Mouse (Mus musculus): ENCODE data around the gene Pctp. TPM values are rescaled to one million over a fixed set of nuclear protein-coding genes. Genes with fewer than 3 reads are reported as not detected.

Pctp gene
- 2.3 and 5.1 TPM in 2 replicates for polyA plus RNA-seq (2012; rRNA removed; ENCODE audit: low replicate concordance)

DNA sequence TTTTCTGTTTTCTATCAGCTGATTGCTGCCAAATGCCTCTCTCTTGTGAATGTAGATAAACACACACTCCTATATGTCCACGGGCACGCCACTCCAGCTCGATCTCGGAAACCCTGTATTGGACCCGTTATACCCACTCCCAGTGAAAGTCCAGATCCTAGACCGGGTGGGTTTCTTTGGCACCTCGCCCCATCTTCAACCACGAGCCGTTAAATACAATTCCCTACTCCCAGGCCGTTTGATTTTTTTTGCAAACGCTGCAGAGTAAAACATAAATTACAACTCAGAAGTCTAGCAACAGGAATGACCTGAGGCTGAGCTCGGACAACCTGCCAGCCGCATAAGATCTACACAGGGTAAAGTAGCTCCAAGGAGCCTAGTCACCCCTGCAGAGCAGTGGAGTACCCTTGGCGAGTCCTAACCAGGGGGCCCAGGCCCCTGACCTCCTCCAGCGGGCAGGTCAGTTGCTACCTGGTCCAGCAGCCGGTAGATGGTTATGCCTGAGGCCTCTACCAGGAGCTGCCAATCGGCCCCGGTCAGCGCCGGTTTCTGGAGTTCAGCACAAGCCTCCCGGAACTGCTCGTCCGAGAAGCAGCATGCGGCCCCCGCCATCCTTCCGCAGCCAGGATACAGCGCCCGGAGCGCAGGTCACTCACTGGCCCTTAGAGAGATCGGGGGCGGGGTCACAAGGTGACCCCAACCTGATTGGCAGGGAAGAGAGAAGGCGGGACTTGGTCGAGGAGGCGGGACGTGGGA is at the start of gene Pctp:
Pctp (minus strand) TSS at position 664 of the 756 bp plus-strand sequence.

DNA sequence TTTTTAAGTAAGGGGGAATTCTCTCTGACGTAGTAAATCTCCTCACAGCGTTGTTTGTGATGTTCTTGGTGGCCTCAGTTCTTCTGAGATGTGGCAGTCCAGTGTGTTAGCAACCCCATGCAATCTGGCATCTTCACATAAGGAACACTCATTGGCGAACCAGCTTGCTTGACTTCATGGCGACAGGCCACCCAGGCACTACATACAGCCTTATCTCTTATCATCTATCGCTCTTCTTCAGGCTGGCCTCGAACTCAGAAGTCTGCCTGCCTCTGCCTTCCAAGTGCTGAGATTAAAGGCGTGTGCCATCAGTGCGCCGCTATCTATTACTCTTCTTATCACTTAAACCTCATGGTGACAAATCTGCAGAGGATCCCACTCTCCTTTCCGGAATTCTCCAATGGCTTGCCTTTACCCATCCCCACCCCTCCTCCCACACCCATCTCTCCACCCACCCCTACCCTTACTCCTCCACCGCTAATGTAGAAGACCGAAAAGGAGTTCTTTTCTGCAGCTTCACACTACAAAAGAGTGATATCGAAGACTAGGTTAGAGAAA is 27.2 kb upstream of the Pctp start, which contains the start of gene Tmem100:
Tmem100 (plus strand) TSS at position 508 of the 558 bp plus-strand sequence.

Other genes starting within 250 kb of the Pctp start
- gene Ankfn1, start 225.2 kb downstream of the Pctp start, polyA plus RNA-seq (2012; rRNA removed; ENCODE audit: low replicate concordance), result 0.06 and 1.9 TPM in 2 replicates
- gene Tmem100, start 27.5 kb upstream of the Pctp start, polyA plus RNA-seq (2012; rRNA removed; ENCODE audit: low replicate concordance), result 10.8 and 36.5 TPM in 2 replicates
- gene Gm45716, start 184.8 kb upstream of the Pctp start, polyA plus RNA-seq (2012; rRNA removed; ENCODE audit: low replicate concordance), result 16.1 and 48.6 TPM in 2 replicates
- 307 and 781 TPM in 2 replicates for gene Mmd, start 246.6 kb upstream of the Pctp start, polyA plus RNA-seq (2012; rRNA removed; ENCODE audit: low replicate concordance)

All from subcutaneous adipose tissue, adult 2 months (tissue).